ENCODE assay signal across 8 mouse cellular contexts in the genomic region with DNA sequence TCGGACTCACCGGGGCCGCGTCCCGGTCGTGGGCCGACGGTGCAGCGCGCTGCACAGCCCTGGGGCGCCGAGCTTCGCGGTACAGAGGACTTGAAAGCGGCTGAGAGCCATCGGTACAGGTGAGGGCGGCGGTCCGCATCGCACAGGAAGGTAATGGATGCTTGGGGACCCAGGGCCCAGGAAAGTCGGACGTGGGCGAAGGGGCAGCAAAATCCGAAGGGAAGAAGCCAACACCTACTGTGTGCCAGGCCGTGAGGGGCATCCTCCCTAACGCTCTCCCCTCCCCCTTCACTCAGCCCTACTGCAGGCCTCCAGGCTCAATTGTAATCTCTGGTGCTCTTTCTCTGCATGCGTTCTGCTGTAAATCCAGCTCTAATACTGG. TPM values are rescaled to one million over a fixed set of nuclear protein-coding genes. Genes with fewer than 3 reads are reported as not detected.
DNase-seq lines count a peak whose midpoint lies in the region; ATAC-seq and TF ChIP-seq lines count a peak whose summit lies in the region.

No protein-coding gene starts in this region.

- peak overlapping the region; percentile 90 for H3K4me3 ChIP-seq in heart, embryonic 13.5 days
- H3K4me3 ChIP-seq in CH12.LX (replicated peaks in 1 of 3; ENCODE audit: low read depth in 2 of 3, low read length in 2 of 3, poor library complexity in 1 of 3): peak overlapping the region; percentile 94 to 98 (median 97)
- peak overlapping the region; percentile 92 for H3K4me3 ChIP-seq in embryonic facial prominence, embryonic 12.5 days
- H3K4me3 ChIP-seq in limb, embryonic 10.5 days: peak overlapping the region; percentile 97
- H3K4me3 ChIP-seq in olfactory bulb, adult 2 months (ENCODE audit: insufficient read depth, low read depth, low read length): peak overlapping the region; percentile 86

- under 1% methylated on average over 27 of the region's 27 CpGs for WGBS in heart, embryonic 13.5 days
- under 1% methylated on average over 27 of the region's 27 CpGs for WGBS in embryonic facial prominence, embryonic 12.5 days
- 0% methylated on average over 27 of the region's 27 CpGs for WGBS in limb, embryonic 10.5 days
- under 1% methylated on average over 27 of the region's 27 CpGs for WGBS in olfactory bulb, adult 2 months

- DNase-seq in heart, postnatal 25 days (ENCODE audit: low spot score): no peak
- no peak for DNase-seq in CH12.LX (ENCODE audit: extremely low read depth)
- DNase-seq in limb, embryonic 10.5 days (ENCODE audit: low spot score): no peak
- DNase-seq in frontal cortex, postnatal 14 days (ENCODE audit: low spot score in 2 of 2): no peak
- DNase-seq in left cerebral cortex, postnatal 36 days (ENCODE audit: low spot score in 2 of 2): no peak

- H3K9ac ChIP-seq in heart, embryonic 13.5 days: peak overlapping the region; percentile 97
- peak overlapping the region; percentile 61 for H3K9ac ChIP-seq in CH12.LX (ENCODE audit: insufficient read depth, low read depth)
- peak overlapping the region; percentile 96 for H3K9ac ChIP-seq in embryonic facial prominence, embryonic 12.5 days

- peak overlapping the region; percentile 98 for H3K27ac ChIP-seq in heart, embryonic 13.5 days (replicated peaks)
- H3K27ac ChIP-seq in CH12.LX (ENCODE audit: insufficient read depth, low read depth): peak overlapping the region; percentile 44
- H3K27ac ChIP-seq in embryonic facial prominence, embryonic 12.5 days: peak overlapping the region; percentile 98
- peak overlapping the region; percentile 100 for H3K27ac ChIP-seq in limb, embryonic 10.5 days
- H3K27ac ChIP-seq in olfactory bulb, adult 2 months (ENCODE audit: insufficient read depth, low read depth, low read length): peak overlapping the region; percentile 3; the same call in 1 of the 2 replicates

- H3K36me3 ChIP-seq in heart, embryonic 13.5 days: peaks cover 61% of the 10 kb centered on the region
- H3K36me3 ChIP-seq in CH12.LX (replicated peaks in 1 of 2; ENCODE audit: control insufficient read depth in 1 of 2, insufficient read depth in 1 of 2, low read length in 1 of 2): peaks cover 34 to 63% of the 10 kb centered on the region in 2 experiments
- peaks cover 61% of the 10 kb centered on the region for H3K36me3 ChIP-seq in embryonic facial prominence, embryonic 12.5 days
- H3K36me3 ChIP-seq in limb, embryonic 10.5 days: peaks cover 74% of the 10 kb centered on the region

- H3K4me1 ChIP-seq in heart, embryonic 13.5 days: peaks cover 35% of the 10 kb centered on the region
- peaks cover 6 to 48% of the 10 kb centered on the region in 2 experiments; a peak in 3 of 4 replicates for H3K4me1 ChIP-seq in CH12.LX (ENCODE audit: control insufficient read depth in 1 of 2, insufficient read depth in 2 of 2)
- H3K4me1 ChIP-seq in embryonic facial prominence, embryonic 12.5 days: peaks cover 24% of the 10 kb centered on the region
- peaks cover 29% of the 10 kb centered on the region for H3K4me1 ChIP-seq in limb, embryonic 10.5 days
- peaks cover 11% of the 10 kb centered on the region for H3K4me1 ChIP-seq in olfactory bulb, adult 2 months (ENCODE audit: control insufficient read depth, insufficient read depth, low read length)

- ATAC-seq in heart, embryonic 13.5 days (ENCODE audit: extremely low read depth, insufficient number of reproducible peaks, low FRiP score, low TSS enrichment): 0 out of 2 replicates have a peak, but pooled peaks have one; percentile 2
- ATAC-seq in embryonic facial prominence, embryonic 12.5 days (ENCODE audit: insufficient number of reproducible peaks, insufficient read depth, low FRiP score, low TSS enrichment): peak; percentile 41

- in situ Hi-C loops in CH12.LX (cut with MboI; ENCODE audit: low pct_ligation_motif_present, low pct_unique_long_range_greater_than_20kb, low sequenced_read_pairs): no loop called here

- H3K4me2 ChIP-seq in heart, embryonic 13.5 days: peak overlapping the region; percentile 87
- H3K4me2 ChIP-seq in CH12.LX (ENCODE audit: insufficient read depth, low read depth, poor library complexity, severe bottlenecking): peak overlapping the region; percentile 87
- H3K4me2 ChIP-seq in embryonic facial prominence, embryonic 12.5 days (replicated peaks): peak overlapping the region; percentile 72

- TF ChIP-seq EP300 in CH12.LX (IDR thresholded peaks at IDR 0.05; ENCODE audit: low read length): no peak

- intact Hi-C loops in heart, postnatal 25 days (cut with DNase I): loop anchor here (2.0 kb wide), 1 partner anchor 19 kb away; no protein-coding TSS in a partner anchor
- intact Hi-C loops in left cerebral cortex, postnatal 36 days (cut with DNase I): no loop called here

- dilution Hi-C loops in CH12.LX (cut with MboI; ENCODE audit: extremely low pct_ligation_motif_present, extremely low pct_unique_long_range_greater_than_20kb, low sequenced_read_pairs): no loop called here

- H3K9me3 ChIP-seq in heart, embryonic 13.5 days: no peaks in the 10 kb centered on the region
- H3K9me3 ChIP-seq in CH12.LX (replicated peaks; ENCODE audit: low read length): no peaks in the 10 kb centered on the region
- H3K9me3 ChIP-seq in embryonic facial prominence, embryonic 12.5 days: no peaks in the 10 kb centered on the region
- peaks cover 6% of the 10 kb centered on the region; the same call in 1 of the 2 replicates for H3K9me3 ChIP-seq in limb, embryonic 10.5 days (replicated peaks)

- no peak for TF ChIP-seq CTCF in CH12.LX (conservative IDR thresholded peaks at IDR 0.05 in 1 of 2, IDR thresholded peaks at IDR 0.05 in 1 of 2; ENCODE audit: low read depth in 2 of 2, low read length in 2 of 2)
- no peak for TF ChIP-seq CTCF in olfactory bulb, adult 2 months (IDR thresholded peaks at IDR 0.05; ENCODE audit: insufficient read depth, low read depth, low read length)

- peaks cover 31% of the 10 kb centered on the region for H3K79me2 ChIP-seq in CH12.LX (replicated peaks; ENCODE audit: control insufficient read depth, extremely low read depth, insufficient read depth, poor library complexity, severe bottlenecking)

- no peaks in the 10 kb centered on the region for H3K27me3 ChIP-seq in heart, embryonic 13.5 days (replicated peaks)
- H3K27me3 ChIP-seq in CH12.LX (replicated peaks): no peaks in the 10 kb centered on the region
- H3K27me3 ChIP-seq in embryonic facial prominence, embryonic 12.5 days: no peaks in the 10 kb centered on the region
- H3K27me3 ChIP-seq in limb, embryonic 10.5 days (ENCODE audit: low read depth, poor library complexity, severe bottlenecking): no peaks in the 10 kb centered on the region

- no peak for TF ChIP-seq RAD21 in CH12.LX (IDR thresholded peaks at IDR 0.05; ENCODE audit: low read depth, low read length)

- no peak for TF ChIP-seq POLR2A in CH12.LX (IDR thresholded peaks at IDR 0.05; ENCODE audit: low read depth, low read length)
- no peak for TF ChIP-seq POLR2A in olfactory bulb, adult 2 months (IDR thresholded peaks at IDR 0.05; ENCODE audit: insufficient read depth, low read depth, low read length)

RNA-seq across cellular contexts. Expression of a gene that starts 0.4 kb away (rescaled TPM):
- polyA plus RNA-seq in heart, embryonic 13.5 days (2015; fragmentation: Nextera tagmentation; extraction: Ambion mirVana): 23.1 and 23.2 TPM in 2 replicates
- 1 to 10 TPM; 3.2 to 6.7 TPM for total RNA-seq in heart, postnatal 25 days (2021)
- 73.8 and 92.3 TPM in 2 replicates for total RNA-seq in CH12.LX (2012; rRNA removed)
- total RNA-seq in CH12.LX (2014; rRNA removed): 42.1 and 42.7 TPM in 2 replicates
- 147 and 171 TPM in 2 replicates for polyA plus RNA-seq in CH12.LX (2012; ENCODE audit: insufficient read length, low read depth)
- 34.0 and 39.7 TPM in 2 replicates for polyA plus RNA-seq in embryonic facial prominence, embryonic 12.5 days (2016; fragmentation: Nextera tagmentation; extraction: Ambion mirVana)
- 27.0 and 29.9 TPM in 2 replicates for polyA plus RNA-seq in limb, embryonic 10.5 days (2016; fragmentation: Nextera tagmentation; extraction: Ambion mirVana)
- 2,394 TPM in 1 of 2 replicates, not detected in the other for polyA plus RNA-seq in olfactory bulb, adult 2 months (2012; ENCODE audit: insufficient read depth, insufficient read length, low replicate concordance, missing spikeins)
- 1 to 10 TPM; 3.2 to 5.6 TPM for total RNA-seq in left cerebral cortex, postnatal 36 days (2021)

RNA-seq across cellular contexts. Expression of a gene that starts 0.5 kb away (rescaled TPM):
- 21.4 and 24.1 TPM in 2 replicates for polyA plus RNA-seq in heart, embryonic 13.5 days (2015; fragmentation: Nextera tagmentation; extraction: Ambion mirVana)
- 1 to 10 TPM; 6.0 to 7.1 TPM for total RNA-seq in heart, postnatal 25 days (2021)
- total RNA-seq in CH12.LX (2012; rRNA removed) (17.4 and 18.8 TPM in 2 replicates), CH12.LX (2014; rRNA removed) (8.6 and 9.8 TPM in 2 replicates)
- polyA plus RNA-seq in CH12.LX (2012; ENCODE audit: insufficient read length, low read depth): 15.0 and 15.2 TPM in 2 replicates
- polyA plus RNA-seq in embryonic facial prominence, embryonic 12.5 days (2016; fragmentation: Nextera tagmentation; extraction: Ambion mirVana): 63.2 and 63.3 TPM in 2 replicates
- polyA plus RNA-seq in limb, embryonic 10.5 days (2016; fragmentation: Nextera tagmentation; extraction: Ambion mirVana): 74.2 and 74.9 TPM in 2 replicates
- polyA plus RNA-seq in olfactory bulb, adult 2 months (2012; ENCODE audit: insufficient read depth, insufficient read length, low replicate concordance, missing spikeins): not detected in 2 replicates
- 10 to 100 TPM; 18.6 to 19.4 TPM for total RNA-seq in left cerebral cortex, postnatal 36 days (2021)

RNA-seq across cellular contexts. Expression of a gene that starts 10.7 kb away (rescaled TPM):
- polyA plus RNA-seq in heart, embryonic 13.5 days (2015; fragmentation: Nextera tagmentation; extraction: Ambion mirVana): 32.6 and 32.9 TPM in 2 replicates
- total RNA-seq in heart, postnatal 25 days (2021): 10 to 100 TPM; 17.1 to 20.9 TPM
- 26.5 and 29.8 TPM in 2 replicates for total RNA-seq in CH12.LX (2012; rRNA removed)
- 23.9 and 27.0 TPM in 2 replicates for total RNA-seq in CH12.LX (2014; rRNA removed)
- polyA plus RNA-seq in CH12.LX (2012; ENCODE audit: insufficient read length, low read depth): 34.7 and 35.5 TPM in 2 replicates
- polyA plus RNA-seq in embryonic facial prominence, embryonic 12.5 days (2016; fragmentation: Nextera tagmentation; extraction: Ambion mirVana): 82.9 and 89.3 TPM in 2 replicates
- polyA plus RNA-seq in limb, embryonic 10.5 days (2016; fragmentation: Nextera tagmentation; extraction: Ambion mirVana): 70.6 and 73.6 TPM in 2 replicates
- polyA plus RNA-seq in olfactory bulb, adult 2 months (2012; ENCODE audit: insufficient read depth, insufficient read length, low replicate concordance, missing spikeins): not detected in 2 replicates
- 10 to 100 TPM; 61.0 to 61.4 TPM for total RNA-seq in left cerebral cortex, postnatal 36 days (2021)

RNA-seq across cellular contexts. Expression of a gene that starts 24.7 kb away (rescaled TPM):
- polyA plus RNA-seq in heart, embryonic 13.5 days (2015; fragmentation: Nextera tagmentation; extraction: Ambion mirVana): 17.0 and 24.9 TPM in 2 replicates
- total RNA-seq in heart, postnatal 25 days (2021): 1 to 10 TPM in 1 of 2 experiments, under 1 TPM in 1; 0.99 to 2.9 TPM
- total RNA-seq in CH12.LX (2012; rRNA removed) (3.0 and 4.2 TPM in 2 replicates), CH12.LX (2014; rRNA removed) (0.49 and 3.2 TPM in 2 replicates)
- polyA plus RNA-seq in CH12.LX (2012; ENCODE audit: insufficient read length, low read depth): 4.1 and 5.2 TPM in 2 replicates
- polyA plus RNA-seq in embryonic facial prominence, embryonic 12.5 days (2016; fragmentation: Nextera tagmentation; extraction: Ambion mirVana): 65.2 and 79.2 TPM in 2 replicates
- 8.8 and 13.1 TPM in 2 replicates for polyA plus RNA-seq in limb, embryonic 10.5 days (2016; fragmentation: Nextera tagmentation; extraction: Ambion mirVana)
- polyA plus RNA-seq in olfactory bulb, adult 2 months (2012; ENCODE audit: insufficient read depth, insufficient read length, low replicate concordance, missing spikeins): not detected in 2 replicates
- total RNA-seq in left cerebral cortex, postnatal 36 days (2021): 1 to 10 TPM; 1.7 to 3.9 TPM

RNA-seq across cellular contexts. Expression of a gene that starts 25.1 kb away (rescaled TPM):
- polyA plus RNA-seq in heart, embryonic 13.5 days (2015; fragmentation: Nextera tagmentation; extraction: Ambion mirVana): 18.0 and 18.2 TPM in 2 replicates
- total RNA-seq in heart, postnatal 25 days (2021): 10 to 100 TPM; 28.8 to 29.1 TPM
- total RNA-seq in CH12.LX (2012; rRNA removed) (25.9 and 28.0 TPM in 2 replicates), CH12.LX (2014; rRNA removed) (17.9 and 18.2 TPM in 2 replicates)
- polyA plus RNA-seq in CH12.LX (2012; ENCODE audit: insufficient read length, low read depth): 25.6 and 26.6 TPM in 2 replicates
- polyA plus RNA-seq in embryonic facial prominence, embryonic 12.5 days (2016; fragmentation: Nextera tagmentation; extraction: Ambion mirVana): 41.1 and 43.4 TPM in 2 replicates
- 32.1 and 34.8 TPM in 2 replicates for polyA plus RNA-seq in limb, embryonic 10.5 days (2016; fragmentation: Nextera tagmentation; extraction: Ambion mirVana)
- not detected in 2 replicates for polyA plus RNA-seq in olfactory bulb, adult 2 months (2012; ENCODE audit: insufficient read depth, insufficient read length, low replicate concordance, missing spikeins)
- total RNA-seq in left cerebral cortex, postnatal 36 days (2021): 100 to 1,000 TPM in 1 of 2 experiments, 10 to 100 TPM in 1; 90.8 to 101 TPM

Comparison
In these comparisons a context has a peak if more than half of its experiments do, and no peak if none do; other contexts are left out.
1. H3K27ac ChIP-seq: peak in every context shown above with its lines; median percentile 100 in limb, embryonic 10.5 days; 98 in heart, embryonic 13.5 days; 98 in embryonic facial prominence, embryonic 12.5 days; 44 in CH12.LX; 3 in olfactory bulb, adult 2 months.
2. RNA of a gene that starts 0.5 kb away (polyA plus RNA-seq): 74.2 to 74.9 TPM in limb, embryonic 10.5 days, 63.2 to 63.3 TPM in embryonic facial prominence, embryonic 12.5 days, 21.4 to 24.1 TPM in heart, embryonic 13.5 days and 15.0 to 15.2 TPM in CH12.LX; not detected in olfactory bulb, adult 2 months; every median in the first group is over 10 times any median in the second.
3. RNA of a gene that starts 10.7 kb away (polyA plus RNA-seq): 82.9 to 89.3 TPM in embryonic facial prominence, embryonic 12.5 days, 70.6 to 73.6 TPM in limb, embryonic 10.5 days, 34.7 to 35.5 TPM in CH12.LX and 32.6 to 32.9 TPM in heart, embryonic 13.5 days; not detected in olfactory bulb, adult 2 months; every median in the first group is over 10 times any median in the second.
4. Peak in every context shown above with its lines, with median percentiles within 50 percentile points of each other: H3K4me2 ChIP-seq, H3K4me3 ChIP-seq and H3K9ac ChIP-seq.